Comparison of ENCODE assay signal across 8 mouse cellular contexts in the genomic region with DNA sequence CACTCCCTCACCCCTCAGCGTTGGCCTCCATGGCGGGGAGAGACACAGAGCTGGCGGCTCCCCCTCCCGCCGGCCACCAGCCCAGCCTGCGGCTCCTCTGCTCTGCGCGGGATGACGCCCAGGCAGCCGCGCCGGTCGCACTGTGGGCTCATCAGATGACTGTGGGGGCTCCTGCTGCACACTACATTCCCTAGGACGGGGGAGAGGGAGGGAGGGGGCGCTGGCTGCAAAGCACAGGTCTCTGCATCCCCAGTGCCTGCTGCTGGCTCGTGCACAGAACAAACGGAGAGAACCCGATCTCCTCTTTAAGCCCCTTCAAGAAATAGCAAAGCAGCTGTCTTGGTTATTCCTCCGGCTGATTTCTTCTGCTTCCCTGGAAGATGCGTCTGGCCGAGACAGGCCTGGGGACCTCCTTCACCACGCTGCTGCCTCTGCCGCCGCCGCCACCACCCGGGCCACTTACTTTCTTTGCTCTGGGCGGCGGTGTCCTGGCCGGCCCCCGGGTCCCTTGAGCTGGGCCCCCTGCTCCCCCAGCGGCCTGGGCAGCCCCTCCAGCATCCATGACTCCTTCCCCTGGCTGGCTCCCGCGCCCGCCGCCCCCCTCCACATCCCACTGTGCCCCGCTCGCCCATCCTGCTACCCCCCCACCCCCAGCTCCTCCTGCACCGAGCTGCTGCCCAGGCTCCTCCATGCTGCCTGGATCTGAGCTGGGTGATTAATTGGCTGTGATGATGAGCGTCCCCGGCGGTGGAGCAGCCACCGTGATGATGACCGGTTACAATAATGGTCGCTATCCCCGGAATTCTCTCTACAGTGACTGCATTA.
A peak's percentile ranks its signal among the peaks of the same experiment; 100 is the strongest.
DNase-seq lines count a peak whose midpoint lies in the region; ATAC-seq lines count a peak whose summit lies in the region.

No protein-coding gene starts in this region.

- H3K36me3 ChIP-seq in kidney, embryonic 16.5 days (ENCODE audit: insufficient read depth, low read length) = no peaks in the 10 kb centered on the region
- H3K36me3 ChIP-seq in heart, embryonic 15.5 days = no peaks in the 10 kb centered on the region
- no peaks in the 10 kb centered on the region for H3K36me3 ChIP-seq in neural tube, embryonic 11.5 days (ENCODE audit: control insufficient read depth, insufficient read depth, low read length)

- H3K4me2 ChIP-seq in kidney, embryonic 16.5 days (replicated peaks; ENCODE audit: low read depth, low read length) = peak overlapping the region; percentile 68
- H3K4me2 ChIP-seq in heart, embryonic 15.5 days = peak overlapping the region; percentile 64
- H3K4me2 ChIP-seq in neural tube, embryonic 11.5 days (ENCODE audit: low read depth) = peak overlapping the region; percentile 64

- H3K9me3 ChIP-seq in kidney, embryonic 16.5 days (ENCODE audit: low read length) = no peaks in the 10 kb centered on the region
- no peaks in the 10 kb centered on the region for H3K9me3 ChIP-seq in heart, embryonic 15.5 days (replicated peaks)
- H3K9me3 ChIP-seq in neural tube, embryonic 11.5 days (ENCODE audit: control insufficient read depth, low read length) = no peaks in the 10 kb centered on the region

- 2% methylated on average over 40 of the region's 45 CpGs for WGBS in kidney, embryonic 16.5 days
- WGBS in heart, embryonic 15.5 days = under 1% methylated on average over 45 of the region's 45 CpGs
- under 1% methylated on average over 38 of the region's 45 CpGs for WGBS in neural tube, embryonic 11.5 days

- peak; percentile 76 for ATAC-seq in kidney, embryonic 16.5 days (ENCODE audit: low FRiP score, low TSS enrichment)
- ATAC-seq in heart, embryonic 15.5 days (replicated peaks; ENCODE audit: insufficient number of reproducible peaks, insufficient read depth, low FRiP score, low read depth) = no peak; the same call in 1 of the 2 replicates
- peak; percentile 84 for ATAC-seq in neural tube, embryonic 11.5 days (ENCODE audit: insufficient read depth, low FRiP score, low TSS enrichment)
- ATAC-seq in CD4-positive, CD25-positive, alpha-beta regulatory T cell, adult 4 months = no peak

- H3K4me1 ChIP-seq in kidney, embryonic 16.5 days (ENCODE audit: insufficient read depth, low read length) = peaks cover 4% of the 10 kb centered on the region; the same call in 1 of the 2 replicates
- peaks cover 12% of the 10 kb centered on the region for H3K4me1 ChIP-seq in heart, embryonic 15.5 days (replicated peaks)
- H3K4me1 ChIP-seq in neural tube, embryonic 11.5 days (ENCODE audit: control insufficient read depth, insufficient read depth, low read length) = peaks cover 4% of the 10 kb centered on the region; the same call in 1 of the 2 replicates

- H3K27ac ChIP-seq in kidney, embryonic 16.5 days (ENCODE audit: low read length) = no peak overlapping the region
- no peak overlapping the region for H3K27ac ChIP-seq in heart, embryonic 15.5 days
- peak overlapping the region; percentile 92 for H3K27ac ChIP-seq in neural tube, embryonic 11.5 days (ENCODE audit: low read depth, low read length)

- intact Hi-C loops in left cerebral cortex, postnatal 14 days (cut with DNase I) = no loop called here

- peak overlapping the region; percentile 53 for H3K9ac ChIP-seq in kidney, embryonic 16.5 days (replicated peaks; ENCODE audit: low read length)
- 0 out of 2 replicates have a peak overlapping the region, but pooled peaks have one; percentile 28 for H3K9ac ChIP-seq in heart, embryonic 15.5 days
- peak overlapping the region; percentile 82 for H3K9ac ChIP-seq in neural tube, embryonic 11.5 days (ENCODE audit: low read length)

- 0 out of 2 replicates have a peak, but pooled peaks cover 6% of the 10 kb centered on the region for H3K27me3 ChIP-seq in kidney, embryonic 16.5 days (ENCODE audit: insufficient read depth, low read length)
- peaks cover 47% of the 10 kb centered on the region for H3K27me3 ChIP-seq in heart, embryonic 15.5 days
- H3K27me3 ChIP-seq in neural tube, embryonic 11.5 days (ENCODE audit: control insufficient read depth, insufficient read depth, low read length) = no peaks in the 10 kb centered on the region

- peak overlapping the region; percentile 41 for H3K4me3 ChIP-seq in kidney, embryonic 16.5 days (ENCODE audit: low read length)
- peak overlapping the region; percentile 37 for H3K4me3 ChIP-seq in heart, embryonic 15.5 days
- H3K4me3 ChIP-seq in neural tube, embryonic 11.5 days (ENCODE audit: low read depth, low read length) = peak overlapping the region; percentile 47

- DNase-seq in kidney, adult 11 months = no peak
- DNase-seq in embryo, embryonic 11.5 days (ENCODE audit: low read depth, low spot score) = peak; percentile 35
- peak; percentile 74 to 82 for DNase-seq in left cerebral cortex, postnatal 14 days (ENCODE audit: low spot score in 2 of 2)
- peak; percentile 74 for DNase-seq in neural tube, embryonic 11.5 days (ENCODE audit: low spot score)
- no peak for DNase-seq in ovary, postnatal 10 days (ENCODE audit: low spot score)

Comparison
In these comparisons a context has a peak if more than half of its experiments do, and no peak if none do; other contexts are left out.
1. ATAC-seq: peak in kidney, embryonic 16.5 days (single experiment) and neural tube, embryonic 11.5 days (single experiment); none in heart, embryonic 15.5 days (single experiment) and CD4-positive, CD25-positive, alpha-beta regulatory T cell, adult 4 months (single experiment).
2. H3K9ac ChIP-seq: peak in every context shown above with its lines; median percentile 82 in neural tube, embryonic 11.5 days; 53 in kidney, embryonic 16.5 days; 28 in heart, embryonic 15.5 days.
3. DNase-seq: peak in embryo, embryonic 11.5 days (single experiment), left cerebral cortex, postnatal 14 days (2 of 2) and neural tube, embryonic 11.5 days (single experiment); none in kidney, adult 11 months (single experiment) and ovary, postnatal 10 days (single experiment).
4. Peak in every context shown above with its lines, with median percentiles within 50 percentile points of each other: H3K4me2 ChIP-seq and H3K4me3 ChIP-seq.